ENCODE assay signal across 18 mouse cellular contexts in genomic region chr10:21419188-21419587, GRCm38 (mm10). TPM values are rescaled to one million over a fixed set of nuclear protein-coding genes. Genes with fewer than 3 reads are reported as not detected.
DNase-seq lines count a peak whose midpoint lies in the region; ATAC-seq and TF ChIP-seq lines count a peak whose summit lies in the region.
"Had no signal": no experiment of that assay in that cellular context is flagged by ENCODE, and none has a peak within 500 bp of the region (broad histone marks: within the 10 kb centered on the region; RNA-seq: fewer than 3 reads in every experiment).

No protein-coding gene starts in this region.

- H3K9ac ChIP-seq in liver, postnatal 0 days (replicated peaks), result no peak overlapping the region
- H3K9ac ChIP-seq in midbrain, embryonic 13.5 days (replicated peaks), result no peak overlapping the region
- no peak overlapping the region for H3K9ac ChIP-seq in heart, embryonic 11.5 days (ENCODE audit: low read depth, low read length)
- H3K9ac ChIP-seq: forebrain, postnatal 0 days; kidney, embryonic 15.5 days had no signal

- H3K4me2 ChIP-seq in liver, postnatal 0 days (ENCODE audit: low read depth, low read length), result no peak overlapping the region
- H3K4me2 ChIP-seq in midbrain, embryonic 13.5 days (replicated peaks), result no peak overlapping the region
- H3K4me2 ChIP-seq in heart, embryonic 11.5 days, result no peak overlapping the region
- H3K4me2 ChIP-seq: kidney, embryonic 15.5 days had no signal

- H3K4me3 ChIP-seq in spleen, adult 2 months (ENCODE audit: extremely low read depth, insufficient read depth, insufficient read length), result no peak overlapping the region
- H3K4me3 ChIP-seq in liver, postnatal 0 days (ENCODE audit: low read depth, low read length), result no peak overlapping the region
- no peak overlapping the region for H3K4me3 ChIP-seq in midbrain, embryonic 13.5 days (replicated peaks)
- H3K4me3 ChIP-seq in heart, embryonic 11.5 days (ENCODE audit: low read depth, low read length), result no peak overlapping the region
- H3K4me3 ChIP-seq: kidney, embryonic 15.5 days had no signal

- H3K36me3 ChIP-seq in spleen, adult 2 months (ENCODE audit: control insufficient read depth, insufficient read depth, low read length), result no peaks in the 10 kb centered on the region
- no peaks in the 10 kb centered on the region for H3K36me3 ChIP-seq in liver, postnatal 0 days (replicated peaks; ENCODE audit: insufficient read depth, low read length)
- no peaks in the 10 kb centered on the region for H3K36me3 ChIP-seq in midbrain, embryonic 13.5 days
- H3K36me3 ChIP-seq in heart, embryonic 11.5 days (ENCODE audit: control insufficient read depth, insufficient read depth, low read length), result no peaks in the 10 kb centered on the region
- H3K36me3 ChIP-seq: kidney, embryonic 15.5 days had no signal

- no peaks in the 10 kb centered on the region for H3K4me1 ChIP-seq in spleen, adult 2 months (ENCODE audit: control insufficient read depth, insufficient read depth, insufficient read length)
- H3K4me1 ChIP-seq in liver, postnatal 0 days (ENCODE audit: insufficient read depth), result no peaks in the 10 kb centered on the region
- no peaks in the 10 kb centered on the region for H3K4me1 ChIP-seq in midbrain, embryonic 13.5 days (replicated peaks)
- H3K4me1 ChIP-seq in heart, embryonic 11.5 days (ENCODE audit: control insufficient read depth, insufficient read depth, low read length), result no peaks in the 10 kb centered on the region; the same call in 1 of the 2 replicates

- peak; percentile 98 for ATAC-seq in activated CD4-positive, CD25-positive, alpha-beta regulatory T cell, adult 4 months
- peak; percentile 56 for ATAC-seq in liver, postnatal 0 days
- ATAC-seq in midbrain, embryonic 13.5 days, result no peak
- no peak for ATAC-seq in heart, embryonic 11.5 days (replicated peaks; ENCODE audit: insufficient number of reproducible peaks, low FRiP score, low TSS enrichment)
- ATAC-seq: forebrain, postnatal 0 days; hindbrain, embryonic 16.5 days had no signal

- no peak overlapping the region for H3K27ac ChIP-seq in spleen, adult 2 months (ENCODE audit: insufficient read depth, low read length)
- H3K27ac ChIP-seq in liver, postnatal 0 days (ENCODE audit: low read depth), result 0 out of 2 replicates have a peak overlapping the region, but pooled peaks have one; percentile 8
- no peak overlapping the region for H3K27ac ChIP-seq in midbrain, embryonic 13.5 days
- no peak overlapping the region for H3K27ac ChIP-seq in heart, embryonic 11.5 days (ENCODE audit: low read depth, low read length)
- H3K27ac ChIP-seq: kidney, embryonic 15.5 days had no signal

- no peaks in the 10 kb centered on the region for H3K9me3 ChIP-seq in liver, postnatal 0 days (ENCODE audit: low read length)
- no peaks in the 10 kb centered on the region for H3K9me3 ChIP-seq in midbrain, embryonic 13.5 days
- no peaks in the 10 kb centered on the region for H3K9me3 ChIP-seq in heart, embryonic 11.5 days (replicated peaks; ENCODE audit: control insufficient read depth, low read length)
- H3K9me3 ChIP-seq: kidney, embryonic 15.5 days had no signal

- TF ChIP-seq CTCF in spleen, adult 2 months (IDR thresholded peaks at IDR 0.05; ENCODE audit: extremely low read depth, insufficient read depth, insufficient read length, insufficient replicate concordance), result no peak
- TF ChIP-seq CTCF in liver, postnatal 0 days (IDR thresholded peaks at IDR 0.05; ENCODE audit: low read depth), result no peak

- no peaks in the 10 kb centered on the region for H3K27me3 ChIP-seq in spleen, adult 2 months (ENCODE audit: control insufficient read depth, insufficient read depth, low read length)
- H3K27me3 ChIP-seq in liver, postnatal 0 days (ENCODE audit: insufficient read depth, low read length), result no peaks in the 10 kb centered on the region
- no peaks in the 10 kb centered on the region for H3K27me3 ChIP-seq in midbrain, embryonic 13.5 days
- no peaks in the 10 kb centered on the region for H3K27me3 ChIP-seq in heart, embryonic 11.5 days (ENCODE audit: control insufficient read depth, insufficient read depth, low read length)
- H3K27me3 ChIP-seq: kidney, embryonic 15.5 days had no signal

- TF ChIP-seq POLR2A in spleen, adult 2 months (IDR thresholded peaks at IDR 0.05; ENCODE audit: low read depth, low read length), result no peak

- DNase-seq in spleen, adult 2 months (ENCODE audit: low read depth in 1 of 2, low spot score in 2 of 2), result peak; percentile 14 to 37
- DNase-seq in spleen, adult 12 weeks (ENCODE audit: low spot score), result no peak
- peak; percentile 41 for DNase-seq in liver, postnatal 0 days
- DNase-seq in thymus, postnatal 36 days, result peak; percentile 58 to 71
- no peak for DNase-seq in left cerebral cortex, adult 18-20 months (ENCODE audit: low spot score in 2 of 2)
- DNase-seq: adrenal gland, adult 2 months; B cell, adult 2 months; cerebellum, postnatal 10 days; forebrain, postnatal 0 days; gastrocnemius, postnatal 36 days; right cerebral cortex, postnatal 14 days had no signal

- TF ChIP-seq EP300 in liver, postnatal 0 days (IDR thresholded peaks at IDR 0.05; ENCODE audit: low read depth), result peak; percentile 82; the same call in 1 of the 2 replicates

- 79% methylated on average over 14 of the region's 14 CpGs for WGBS in spleen, adult 2 months
- 65% methylated on average over 14 of the region's 14 CpGs for whole genome bisulfite sequencing in liver, postnatal 0 days (ENCODE audit: insufficient replicate concordance)
- 87% methylated on average over 14 of the region's 14 CpGs for WGBS in midbrain, embryonic 13.5 days
- WGBS in heart, embryonic 11.5 days (ENCODE audit: insufficient replicate concordance), result 73% methylated on average over 14 of the region's 14 CpGs

RNA-seq across cellular contexts. Expression of gene Aldh8a1, which starts 42.1 kb away (rescaled TPM):
- 0.06 TPM in 1 of 2 replicates, not detected in the other for polyA plus RNA-seq in spleen, adult 2 months (2012; rRNA removed)
- polyA plus RNA-seq in activated CD4-positive, CD25-positive, alpha-beta regulatory T cell, adult 4 months (2017; shearing (Covaris generic)), result under 1 TPM in 1 of 2 experiments, not detected in 1; 0.29 TPM
- polyA plus RNA-seq in liver, postnatal 0 days (2015; fragmentation: Nextera tagmentation; extraction: Ambion mirVana), result 111 and 117 TPM in 2 replicates
- polyA plus RNA-seq in midbrain, embryonic 13.5 days (2015; fragmentation: Nextera tagmentation; extraction: Ambion mirVana), result 0.17 TPM in 2 replicates
- total RNA-seq in left cerebral cortex, adult 18-20 months (2021), result under 1 TPM in 1 of 2 experiments, not detected in 1; 0.16 TPM
- polyA plus RNA-seq in heart, embryonic 11.5 days (2014; fragmentation: Nextera tagmentation; extraction: Ambion mirVana), result 0.37 TPM in 1 of 2 replicates, not detected in the other
- total RNA-seq: gastrocnemius, postnatal 36 days; megakaryocyte progenitor cell, adult 5-6 weeks had no signal
- polyA plus RNA-seq: adrenal gland, adult 2 months; forebrain, postnatal 0 days; heart, embryonic 14.5 days had no signal

Comparison
In these comparisons a context has a peak if more than half of its experiments do, and no peak if none do; other contexts are left out.
1. DNase-seq: peak in spleen, adult 2 months (2 of 2), liver, postnatal 0 days (single experiment) and thymus, postnatal 36 days (2 of 2); none in spleen, adult 12 weeks (single experiment) and left cerebral cortex, adult 18-20 months (0 of 2).
2. ATAC-seq: peak in activated CD4-positive, CD25-positive, alpha-beta regulatory T cell, adult 4 months (single experiment) and liver, postnatal 0 days (single experiment); none in midbrain, embryonic 13.5 days (single experiment) and heart, embryonic 11.5 days (single experiment).
3. RNA of gene Aldh8a1, which starts 42.1 kb away (polyA plus RNA-seq): 111 to 117 TPM in liver, postnatal 0 days; 0.37 TPM in heart, embryonic 11.5 days, 0.29 TPM in activated CD4-positive, CD25-positive, alpha-beta regulatory T cell, adult 4 months, 0.17 TPM in midbrain, embryonic 13.5 days and 0.06 TPM in spleen, adult 2 months; every median in the first group is over 10 times any median in the second.